Mouse (Mus musculus) T-helper 1 cell (primary cell): ENCODE measurements at regions not wholly inside any gene's neighbourhood (a gene's known extent, or its start where the extent isn't known, plus 50 kb on each side); places are given as distances from the start of the nearest gene placed in this dataset.

Experiments used
- in situ Hi-C: fragments of 300-600 bp; cut with MboI, MseI; formaldehyde crosslinking; loops from one replicate; pipeline ENCODE4 v1.15.1; 2025; ENCODE audit warnings: high pct_unique_total_duplicates

- in situ Hi-C loops: no loop called here
Measured at GRCm38 (mm10) chr2:171196472-171196871, 464.9 kb downstream of the Dok5 start.

GRCm38 (mm10) chr2:171192181-171192580, 460.6 kb downstream of the Dok5 start:
- in situ Hi-C loops: no loop called here
